8 mouse cellular contexts compared by ENCODE assay signal in genomic region chr5:36530129-36530751, GRCm38 (mm10). TPM values are rescaled to one million over a fixed set of nuclear protein-coding genes. Genes with fewer than 3 reads are reported as not detected.
DNase-seq lines count a peak whose midpoint lies in the region; ATAC-seq lines count a peak whose summit lies in the region.

No protein-coding gene starts in this region.

- H3K9me3 ChIP-seq in hindbrain, embryonic 15.5 days = no peaks in the 10 kb centered on the region

- 0% methylated on average over 28 of the region's 28 CpGs for WGBS in hindbrain, embryonic 15.5 days

- peak overlapping the region; percentile 72 for H3K4me2 ChIP-seq in hindbrain, embryonic 15.5 days

- peak; percentile 97 for ATAC-seq in hindbrain, embryonic 15.5 days (ENCODE audit: low FRiP score, low read depth)

- H3K4me3 ChIP-seq in hindbrain, embryonic 15.5 days = peak overlapping the region; percentile 93

- peak overlapping the region; percentile 91 for H3K27ac ChIP-seq in hindbrain, embryonic 15.5 days (replicated peaks)

- DNase-seq in WW6 (ENCODE audit: low read depth, low spot score) = peak; percentile 75
- peak; percentile 78 to 87 for DNase-seq in cerebellum, postnatal 4 days (ENCODE audit: low spot score in 2 of 2)
- DNase-seq in frontal cortex, postnatal 36 days (ENCODE audit: low spot score in 2 of 2) = peak; percentile 96 to 97
- peak; percentile 90 for DNase-seq in left cerebral cortex, adult 11 months (ENCODE audit: low spot score)
- DNase-seq in lung, postnatal 36 days = peak; percentile 97
- peak; percentile 94 for DNase-seq in retina, embryonic 14.5 days (ENCODE audit: low spot score)
- DNase-seq in thymus, postnatal 36 days = peak; percentile 72 to 81

- H3K9ac ChIP-seq in hindbrain, embryonic 15.5 days = peak overlapping the region; percentile 88

- no peaks in the 10 kb centered on the region for H3K27me3 ChIP-seq in hindbrain, embryonic 15.5 days

- H3K36me3 ChIP-seq in hindbrain, embryonic 15.5 days = no peaks in the 10 kb centered on the region

- peaks cover 48% of the 10 kb centered on the region for H3K4me1 ChIP-seq in hindbrain, embryonic 15.5 days (replicated peaks)

RNA-seq across cellular contexts. Expression of gene Ccdc96, which starts 45.9 kb away (rescaled TPM):
- 3.3 and 3.5 TPM in 2 replicates for polyA plus RNA-seq in hindbrain, embryonic 15.5 days (2015; fragmentation: Nextera tagmentation; extraction: Ambion mirVana)

RNA-seq across cellular contexts. Expression of gene Tada2b, which starts 46.2 kb away (rescaled TPM):
- polyA plus RNA-seq in hindbrain, embryonic 15.5 days (2015; fragmentation: Nextera tagmentation; extraction: Ambion mirVana) = 2.6 and 3.4 TPM in 2 replicates

Comparison
In these comparisons a context has a peak if more than half of its experiments do, and no peak if none do; other contexts are left out.
1. Peak in every context shown above with its lines: DNase-seq, ATAC-seq, H3K4me3 ChIP-seq and H3K27ac ChIP-seq.